Mouse (Mus musculus): ENCODE results near the gene Cacna1c. TPM values are rescaled to one million over a fixed set of nuclear protein-coding genes. Genes with fewer than 3 reads are reported as not detected.

Cacna1c gene
- polyA plus RNA-seq, 1 experiment from 2014 or later, result 9.8 TPM

GRCm38 (mm10) chr6:118894043-118894442 lies 302.2 kb downstream of the Cacna1c start:
- H3K4me2 ChIP-seq (replicated peaks; ENCODE audit: low read depth, low read length), result no peak overlapping the region

DNA sequence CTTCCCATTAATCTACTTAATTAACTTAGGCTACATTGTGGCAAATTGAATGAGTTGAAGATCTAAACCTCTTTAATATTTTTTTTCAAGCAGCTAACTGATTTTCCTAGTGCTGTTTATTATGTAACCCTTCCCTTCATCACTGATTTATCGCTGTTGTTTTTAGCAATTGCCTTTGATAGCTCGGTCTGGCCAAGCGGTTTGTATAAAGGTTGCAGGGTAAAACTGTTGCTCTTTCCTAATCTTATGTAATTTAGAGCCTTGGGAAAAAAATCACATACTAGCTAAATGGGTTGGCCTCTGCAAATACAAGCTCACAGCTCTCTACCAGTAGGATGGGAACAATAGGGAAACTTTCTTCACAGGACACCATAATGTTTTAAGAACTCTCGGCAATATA lies 306.8 kb downstream of the Cacna1c start:
- Histone ChIP-seq H3K27ac (ENCODE audit: low read length) (no peak overlapping the region), H3K4me1 (ENCODE audit: control insufficient read depth, insufficient read depth, low read length) (no peaks in the 10 kb centered on the region), H3K4me3 (ENCODE audit: low read depth, low read length) (no peak overlapping the region), H3K27me3 (ENCODE audit: control insufficient read depth, insufficient read depth, low read length) (no peaks in the 10 kb centered on the region), H3K4me2 (replicated peaks; ENCODE audit: low read depth, low read length) (no peak overlapping the region), H3K36me3 (ENCODE audit: control insufficient read depth, insufficient read depth, low read length) (no peaks in the 10 kb centered on the region), H3K9ac (replicated peaks; ENCODE audit: low read depth, low read length) (no peak overlapping the region), H3K9me3 (ENCODE audit: control insufficient read depth, low read depth, low read length) (no peaks in the 10 kb centered on the region)
- ATAC-seq (ENCODE audit: insufficient number of reproducible peaks, insufficient read depth, low FRiP score, low read depth), result no peak
- 65% methylated on average over 4 of the region's 4 CpGs for WGBS

More at GRCm38 (mm10) chr6:118894043-118894442, 302.2 kb downstream of the Cacna1c start:
- Histone ChIP-seq H3K27ac (ENCODE audit: low read length) (no peak overlapping the region), H3K4me1 (ENCODE audit: control insufficient read depth, insufficient read depth, low read length) (no peaks in the 10 kb centered on the region), H3K36me3 (ENCODE audit: control insufficient read depth, insufficient read depth, low read length) (no peaks in the 10 kb centered on the region), H3K9ac (replicated peaks; ENCODE audit: low read depth, low read length) (no peak overlapping the region), H3K27me3 (ENCODE audit: control insufficient read depth, insufficient read depth, low read length) (no peaks in the 10 kb centered on the region), H3K4me3 (ENCODE audit: low read depth, low read length) (no peak overlapping the region), H3K9me3 (ENCODE audit: control insufficient read depth, low read depth, low read length) (no peaks in the 10 kb centered on the region)
- no peak for ATAC-seq (ENCODE audit: insufficient number of reproducible peaks, insufficient read depth, low FRiP score, low read depth)
- WGBS, result 84% methylated on average over 6 of the region's 6 CpGs

- no peak overlapping the region for H3K4me2 ChIP-seq (replicated peaks; ENCODE audit: low read depth, low read length)
- H3K27ac ChIP-seq (ENCODE audit: low read length), result no peak overlapping the region
- H3K9me3 ChIP-seq (ENCODE audit: control insufficient read depth, low read depth, low read length), result no peaks in the 10 kb centered on the region
- WGBS, result 71% methylated on average over 8 of the region's 8 CpGs
- H3K4me3 ChIP-seq (ENCODE audit: low read depth, low read length), result no peak overlapping the region
- no peaks in the 10 kb centered on the region for H3K36me3 ChIP-seq (ENCODE audit: control insufficient read depth, insufficient read depth, low read length)
- H3K4me1 ChIP-seq (ENCODE audit: control insufficient read depth, insufficient read depth, low read length), result no peaks in the 10 kb centered on the region
- no peak for ATAC-seq (ENCODE audit: insufficient number of reproducible peaks, insufficient read depth, low FRiP score, low read depth)
- H3K9ac ChIP-seq (replicated peaks; ENCODE audit: low read depth, low read length), result no peak overlapping the region
- no peaks in the 10 kb centered on the region for H3K27me3 ChIP-seq (ENCODE audit: control insufficient read depth, insufficient read depth, low read length)
Observed at GRCm38 (mm10) chr6:118887032-118887431, 309.2 kb downstream of the Cacna1c start.

DNA sequence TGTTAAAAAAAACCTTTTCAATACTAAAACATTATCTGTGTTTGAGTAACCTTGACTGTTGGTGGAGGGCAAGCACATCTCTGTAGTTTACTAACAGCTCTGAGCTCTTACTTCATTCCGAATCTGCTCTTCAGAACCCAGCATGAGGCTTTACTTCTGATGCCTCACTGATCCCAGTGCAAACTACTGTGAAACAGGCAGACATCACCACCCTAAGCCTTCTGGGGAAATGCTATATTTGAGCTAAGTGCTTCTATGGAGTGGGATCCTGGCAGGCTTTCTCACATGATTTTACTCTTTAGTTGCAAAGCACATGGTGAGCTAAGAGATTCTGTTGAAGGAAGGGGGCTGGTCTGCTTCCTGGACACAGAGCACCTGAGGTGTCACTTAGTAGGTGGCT lies 311.3 kb downstream of the Cacna1c start:
- Histone ChIP-seq H3K4me1 (ENCODE audit: control insufficient read depth, insufficient read depth, low read length) (no peaks in the 10 kb centered on the region), H3K4me3 (ENCODE audit: low read depth, low read length) (no peak overlapping the region), H3K27me3 (ENCODE audit: control insufficient read depth, insufficient read depth, low read length) (no peaks in the 10 kb centered on the region), H3K9me3 (ENCODE audit: control insufficient read depth, low read depth, low read length) (no peaks in the 10 kb centered on the region), H3K9ac (replicated peaks; ENCODE audit: low read depth, low read length) (no peak overlapping the region), H3K36me3 (ENCODE audit: control insufficient read depth, insufficient read depth, low read length) (no peaks in the 10 kb centered on the region), H3K27ac (ENCODE audit: low read length) (no peak overlapping the region), H3K4me2 (replicated peaks; ENCODE audit: low read depth, low read length) (no peak overlapping the region)
- WGBS, result 54% methylated on average over 1 of the region's 1 CpGs
- no peak for ATAC-seq (ENCODE audit: insufficient number of reproducible peaks, insufficient read depth, low FRiP score, low read depth)

- WGBS, result 80% methylated on average over 8 of the region's 8 CpGs
Observed at GRCm38 (mm10) chr6:118884073-118884551, 312.1 kb downstream of the Cacna1c start.

DNA sequence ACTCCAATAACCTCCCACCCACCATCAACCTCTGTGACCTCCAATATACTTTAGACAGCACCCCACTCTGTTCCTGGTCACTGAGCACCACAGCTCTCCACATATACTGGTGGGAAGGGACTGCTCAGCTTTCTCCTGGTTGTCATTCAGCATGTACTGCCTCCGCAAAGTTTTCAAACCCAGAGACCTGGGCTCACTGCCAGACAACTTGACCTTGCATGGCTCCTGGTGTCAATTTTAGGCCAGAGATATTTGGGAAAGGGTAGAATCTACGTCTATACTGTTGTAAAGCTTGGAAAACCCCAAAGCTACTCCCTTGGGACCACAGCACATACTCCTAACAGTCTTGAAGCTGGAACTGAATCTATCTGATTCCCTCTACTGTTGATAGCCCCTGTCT lies 320.0 kb downstream of the Cacna1c start:
- 37% methylated on average over 2 of the region's 2 CpGs for WGBS
- H3K9me3 ChIP-seq (ENCODE audit: control insufficient read depth, low read depth, low read length), result no peaks in the 10 kb centered on the region

More at GRCm38 (mm10) chr6:118884073-118884551, 312.1 kb downstream of the Cacna1c start:
- H3K27me3 ChIP-seq (ENCODE audit: control insufficient read depth, insufficient read depth, low read length), result no peaks in the 10 kb centered on the region
- no peaks in the 10 kb centered on the region for H3K9me3 ChIP-seq (ENCODE audit: control insufficient read depth, low read depth, low read length)
- no peak overlapping the region for H3K9ac ChIP-seq (replicated peaks; ENCODE audit: low read depth, low read length)
- H3K4me2 ChIP-seq (replicated peaks; ENCODE audit: low read depth, low read length), result no peak overlapping the region
- ATAC-seq (ENCODE audit: insufficient number of reproducible peaks, insufficient read depth, low FRiP score, low read depth), result no peak
- H3K36me3 ChIP-seq (ENCODE audit: control insufficient read depth, insufficient read depth, low read length), result no peaks in the 10 kb centered on the region
- no peak overlapping the region for H3K4me3 ChIP-seq (ENCODE audit: low read depth, low read length)
- no peaks in the 10 kb centered on the region for H3K4me1 ChIP-seq (ENCODE audit: control insufficient read depth, insufficient read depth, low read length)
- no peak overlapping the region for H3K27ac ChIP-seq (ENCODE audit: low read length)

GRCm38 (mm10) chr6:118870241-118870841 lies 325.9 kb downstream of the Cacna1c start:
- Histone ChIP-seq H3K9me3 (ENCODE audit: control insufficient read depth, low read depth, low read length) (no peaks in the 10 kb centered on the region), H3K27ac (ENCODE audit: low read length) (no peak overlapping the region), H3K36me3 (ENCODE audit: control insufficient read depth, insufficient read depth, low read length) (no peaks in the 10 kb centered on the region), H3K4me3 (ENCODE audit: low read depth, low read length) (no peak overlapping the region), H3K9ac (replicated peaks; ENCODE audit: low read depth, low read length) (no peak overlapping the region), H3K27me3 (ENCODE audit: control insufficient read depth, insufficient read depth, low read length) (no peaks in the 10 kb centered on the region), H3K4me1 (ENCODE audit: control insufficient read depth, insufficient read depth, low read length) (no peaks in the 10 kb centered on the region), H3K4me2 (replicated peaks; ENCODE audit: low read depth, low read length) (no peak overlapping the region)
- ATAC-seq (ENCODE audit: insufficient number of reproducible peaks, insufficient read depth, low FRiP score, low read depth), result no peak
- WGBS, result 61% methylated on average over 7 of the region's 7 CpGs

More for the DNA sequence above, 320.0 kb downstream of the Cacna1c start:
- Histone ChIP-seq H3K27ac (ENCODE audit: low read length) (no peak overlapping the region), H3K4me2 (replicated peaks; ENCODE audit: low read depth, low read length) (no peak overlapping the region), H3K27me3 (ENCODE audit: control insufficient read depth, insufficient read depth, low read length) (no peaks in the 10 kb centered on the region), H3K36me3 (ENCODE audit: control insufficient read depth, insufficient read depth, low read length) (no peaks in the 10 kb centered on the region), H3K9ac (replicated peaks; ENCODE audit: low read depth, low read length) (no peak overlapping the region), H3K4me1 (ENCODE audit: control insufficient read depth, insufficient read depth, low read length) (no peaks in the 10 kb centered on the region), H3K4me3 (ENCODE audit: low read depth, low read length) (no peak overlapping the region)
- ATAC-seq (ENCODE audit: insufficient number of reproducible peaks, insufficient read depth, low FRiP score, low read depth), result no peak

- no peaks in the 10 kb centered on the region for H3K27me3 ChIP-seq (ENCODE audit: control insufficient read depth, insufficient read depth, low read length)
- 84% methylated on average over 7 of the region's 7 CpGs for WGBS
- no peaks in the 10 kb centered on the region for H3K4me1 ChIP-seq (ENCODE audit: control insufficient read depth, insufficient read depth, low read length)
Observed at GRCm38 (mm10) chr6:118867384-118867783, 328.8 kb downstream of the Cacna1c start.

DNA sequence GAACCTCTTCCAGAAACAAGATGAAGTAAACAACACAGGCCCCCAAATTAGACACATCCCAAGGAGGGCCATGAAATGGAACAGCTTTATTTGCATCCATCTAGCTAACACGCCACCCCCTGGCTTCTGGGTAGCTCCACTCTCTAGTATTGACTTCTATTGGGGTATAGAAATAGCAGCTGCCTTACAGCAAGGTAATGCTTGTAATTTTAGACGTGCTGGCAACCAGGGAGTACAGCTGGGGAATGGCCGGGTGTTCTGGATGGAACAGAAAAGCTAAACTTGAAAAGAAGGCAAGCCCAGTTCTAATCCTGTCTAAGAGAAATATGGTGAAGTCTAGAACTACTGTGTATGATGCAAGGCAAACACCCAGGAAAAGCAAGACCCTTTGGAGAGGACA lies 329.3 kb downstream of the Cacna1c start:
- no peak overlapping the region for H3K4me2 ChIP-seq (replicated peaks; ENCODE audit: low read depth, low read length)
- H3K36me3 ChIP-seq (ENCODE audit: control insufficient read depth, insufficient read depth, low read length), result no peaks in the 10 kb centered on the region
- H3K27me3 ChIP-seq (ENCODE audit: control insufficient read depth, insufficient read depth, low read length), result no peaks in the 10 kb centered on the region
- H3K4me3 ChIP-seq (ENCODE audit: low read depth, low read length), result no peak overlapping the region
- WGBS, result 59% methylated on average over 3 of the region's 3 CpGs
- no peak for ATAC-seq (ENCODE audit: insufficient number of reproducible peaks, insufficient read depth, low FRiP score, low read depth)
- no peaks in the 10 kb centered on the region for H3K4me1 ChIP-seq (ENCODE audit: control insufficient read depth, insufficient read depth, low read length)
- no peak overlapping the region for H3K9ac ChIP-seq (replicated peaks; ENCODE audit: low read depth, low read length)
- no peak overlapping the region for H3K27ac ChIP-seq (ENCODE audit: low read length)
- H3K9me3 ChIP-seq (ENCODE audit: control insufficient read depth, low read depth, low read length), result no peaks in the 10 kb centered on the region

More at GRCm38 (mm10) chr6:118867384-118867783, 328.8 kb downstream of the Cacna1c start:
- Histone ChIP-seq H3K9ac (replicated peaks; ENCODE audit: low read depth, low read length) (no peak overlapping the region), H3K4me3 (ENCODE audit: low read depth, low read length) (no peak overlapping the region), H3K27ac (ENCODE audit: low read length) (no peak overlapping the region), H3K4me2 (replicated peaks; ENCODE audit: low read depth, low read length) (no peak overlapping the region), H3K36me3 (ENCODE audit: control insufficient read depth, insufficient read depth, low read length) (no peaks in the 10 kb centered on the region), H3K9me3 (ENCODE audit: control insufficient read depth, low read depth, low read length) (no peaks in the 10 kb centered on the region)
- no peak for ATAC-seq (ENCODE audit: insufficient number of reproducible peaks, insufficient read depth, low FRiP score, low read depth)

All from stomach, embryonic 14.5 days (tissue).